Mouse (Mus musculus): ENCODE data around the gene Nckap5. TPM values are rescaled to one million over a fixed set of nuclear protein-coding genes. Genes with fewer than 3 reads are reported as not detected.
A peak's percentile ranks its signal among the peaks of the same experiment; 100 is the strongest.

Nckap5 gene
- polyA plus RNA-seq (2012; rRNA removed) = 41.2 and 50.4 TPM in 2 replicates

DNA sequence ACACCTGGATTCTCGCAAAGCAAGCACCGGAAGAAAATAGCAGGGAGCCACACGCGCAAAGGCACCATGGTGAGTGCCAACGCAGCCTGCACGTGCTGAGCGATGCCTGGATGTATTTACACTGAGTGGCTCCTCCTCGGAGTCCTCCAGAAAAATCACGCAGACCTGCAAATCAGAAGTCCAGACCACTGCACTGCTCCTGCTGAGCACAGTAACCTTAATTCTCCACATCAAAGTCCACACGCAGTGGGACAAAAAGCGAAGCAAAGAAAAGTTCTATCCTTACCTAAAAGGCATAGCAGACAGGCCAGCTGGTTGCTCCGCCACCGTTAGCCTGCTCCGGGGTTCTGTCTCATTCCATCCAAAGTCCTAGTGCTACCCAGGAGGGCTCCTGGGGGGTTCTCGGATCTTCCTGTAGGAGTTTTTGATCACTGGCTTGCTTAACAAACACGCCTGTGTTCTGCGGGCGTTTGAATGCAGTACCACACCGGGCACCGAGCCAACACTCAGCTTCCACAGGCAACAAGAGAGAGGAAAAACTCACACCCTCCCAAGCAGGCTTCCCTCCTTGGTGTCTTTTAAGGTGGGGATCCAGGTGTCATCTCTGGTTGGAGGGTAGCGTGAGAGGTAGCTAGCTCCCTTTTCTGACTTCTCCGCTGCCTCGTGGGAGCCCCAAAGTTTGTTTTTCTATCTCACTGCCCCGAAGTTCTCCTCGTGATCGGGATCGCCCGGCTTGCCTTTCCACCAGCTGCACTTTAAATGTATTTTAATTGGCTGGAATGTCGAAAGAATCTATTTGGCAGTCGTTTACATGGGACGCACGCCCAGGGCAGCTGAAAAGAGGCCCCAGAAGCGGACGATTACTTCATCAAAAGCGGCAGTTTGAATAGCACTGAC, at the start of gene Nckap5:
Nckap5 (minus strand) TSS at position 769 of the 897 bp plus-strand sequence.
- Histone ChIP-seq H3K4me3 (replicated peaks; ENCODE audit: extremely low read depth, low read depth, low read length) (peak within 1 kb of the TSS; percentile 57), H3K4me1 (ENCODE audit: control insufficient read depth, insufficient read depth, low read length) (peaks cover 3% of the 10 kb centered on the region; the same call in 1 of the 2 replicates)
- TF ChIP-seq CTCF (IDR thresholded peaks at IDR 0.05; ENCODE audit: insufficient read depth, low read length) = no peak
- 0 out of 2 replicates have a peak, but pooled peaks have one; percentile 6 for TF ChIP-seq POLR2A (IDR thresholded peaks at IDR 0.05; ENCODE audit: borderline replicate concordance, extremely low read depth, low read depth, low read length)
- WGBS = 1% methylated on average over 35 of the region's 35 CpGs
- DNase-seq = peak; percentile 73

GRCm38 (mm10) chr1:126877495-126877894, 46.9 kb upstream of the Nckap5 start:
- DNase-seq = no peak
- Histone ChIP-seq H3K4me3 (replicated peaks; ENCODE audit: extremely low read depth, low read depth, low read length) (no peak overlapping the region), H3K4me1 (ENCODE audit: control insufficient read depth, insufficient read depth, low read length) (no peaks in the 10 kb centered on the region)
- no peak for TF ChIP-seq POLR2A (IDR thresholded peaks at IDR 0.05; ENCODE audit: borderline replicate concordance, extremely low read depth, low read depth, low read length)
- TF ChIP-seq CTCF (IDR thresholded peaks at IDR 0.05; ENCODE audit: insufficient read depth, low read length) = no peak
- WGBS = 92% methylated on average over 2 of the region's 2 CpGs

GRCm38 (mm10) chr1:126868372-126868771, 37.8 kb upstream of the Nckap5 start:
- WGBS = 86% methylated on average over 9 of the region's 9 CpGs
- Histone ChIP-seq H3K4me1 (ENCODE audit: control insufficient read depth, insufficient read depth, low read length) (no peaks in the 10 kb centered on the region), H3K4me3 (replicated peaks; ENCODE audit: extremely low read depth, low read depth, low read length) (no peak overlapping the region)
- DNase-seq = no peak
- no peak for TF ChIP-seq CTCF (IDR thresholded peaks at IDR 0.05; ENCODE audit: insufficient read depth, low read length)
- TF ChIP-seq POLR2A (IDR thresholded peaks at IDR 0.05; ENCODE audit: borderline replicate concordance, extremely low read depth, low read depth, low read length) = no peak

DNA sequence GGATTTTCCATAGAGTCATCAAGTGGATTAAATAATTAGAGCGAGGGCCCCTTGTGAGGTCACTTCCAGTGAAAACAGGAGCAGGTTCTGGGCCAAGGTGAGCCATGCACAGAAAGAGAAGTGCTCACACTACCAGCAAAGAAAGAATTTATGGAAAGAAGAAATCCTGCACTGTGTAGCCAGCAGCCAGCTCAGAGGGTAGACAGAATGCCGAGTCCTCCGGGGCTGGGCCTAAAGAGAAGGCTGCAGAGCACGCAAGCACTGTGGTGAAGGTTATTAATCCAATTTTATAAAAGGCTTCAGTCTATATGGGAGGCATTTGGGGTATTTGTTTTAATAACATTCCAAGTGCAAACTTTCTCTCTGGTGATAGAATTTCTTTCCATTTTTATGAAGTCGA, 37.3 kb upstream of the Nckap5 start:
- no peaks in the 10 kb centered on the region for H3K4me1 ChIP-seq (ENCODE audit: control insufficient read depth, insufficient read depth, low read length)
- WGBS = 91% methylated on average over 5 of the region's 5 CpGs
- H3K4me3 ChIP-seq (replicated peaks; ENCODE audit: extremely low read depth, low read depth, low read length) = no peak overlapping the region
- no peak for DNase-seq
- no peak for TF ChIP-seq CTCF (IDR thresholded peaks at IDR 0.05; ENCODE audit: insufficient read depth, low read length)

GRCm38 (mm10) chr1:126865591-126866086, 35.0 kb upstream of the Nckap5 start:
- 67% methylated on average over 7 of the region's 7 CpGs for WGBS
- H3K4me1 ChIP-seq (ENCODE audit: control insufficient read depth, insufficient read depth, low read length) = no peaks in the 10 kb centered on the region
- DNase-seq = no peak
- TF ChIP-seq CTCF (IDR thresholded peaks at IDR 0.05; ENCODE audit: insufficient read depth, low read length) = no peak
- TF ChIP-seq POLR2A (IDR thresholded peaks at IDR 0.05; ENCODE audit: borderline replicate concordance, extremely low read depth, low read depth, low read length) = no peak
- no peak overlapping the region for H3K4me3 ChIP-seq (replicated peaks; ENCODE audit: extremely low read depth, low read depth, low read length)

GRCm38 (mm10) chr1:126861816-126862215, 31.2 kb upstream of the Nckap5 start:
- H3K4me1 ChIP-seq (ENCODE audit: control insufficient read depth, insufficient read depth, low read length) = no peaks in the 10 kb centered on the region
- no peak overlapping the region for H3K4me3 ChIP-seq (replicated peaks; ENCODE audit: extremely low read depth, low read depth, low read length)
- DNase-seq = no peak
- TF ChIP-seq POLR2A (IDR thresholded peaks at IDR 0.05; ENCODE audit: borderline replicate concordance, extremely low read depth, low read depth, low read length) (no peak), CTCF (IDR thresholded peaks at IDR 0.05; ENCODE audit: insufficient read depth, low read length) (no peak)
- 69% methylated on average over 3 of the region's 3 CpGs for WGBS

DNA sequence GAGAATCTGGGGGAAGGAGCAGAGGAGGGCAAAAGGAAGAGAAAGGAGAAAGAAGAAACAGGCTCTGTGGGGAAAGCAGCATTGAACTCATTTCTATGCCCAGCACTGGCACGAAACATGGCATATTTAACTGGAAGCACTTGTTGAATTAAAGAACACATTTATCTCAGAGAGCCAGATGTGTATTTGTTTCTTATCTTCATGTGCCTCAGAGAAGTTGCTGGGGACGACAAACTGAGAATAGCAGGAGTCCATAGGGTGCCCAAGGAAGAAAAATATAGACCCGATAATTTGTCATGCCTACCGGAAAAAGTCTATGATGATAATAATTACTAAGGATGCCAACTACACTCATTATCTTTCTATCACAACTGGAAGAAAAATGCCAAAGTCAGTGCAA, 29.9 kb upstream of the Nckap5 start:
- Histone ChIP-seq H3K4me3 (replicated peaks; ENCODE audit: extremely low read depth, low read depth, low read length) (no peak overlapping the region), H3K4me1 (ENCODE audit: control insufficient read depth, insufficient read depth, low read length) (no peaks in the 10 kb centered on the region)
- WGBS = 86% methylated on average over 4 of the region's 4 CpGs
- TF ChIP-seq CTCF (IDR thresholded peaks at IDR 0.05; ENCODE audit: insufficient read depth, low read length) (no peak), POLR2A (IDR thresholded peaks at IDR 0.05; ENCODE audit: borderline replicate concordance, extremely low read depth, low read depth, low read length) (no peak)
- no peak for DNase-seq

GRCm38 (mm10) chr1:126849481-126849880, 18.9 kb upstream of the Nckap5 start:
- WGBS = 35% methylated on average over 6 of the region's 6 CpGs
- no peak overlapping the region for H3K4me3 ChIP-seq (replicated peaks; ENCODE audit: extremely low read depth, low read depth, low read length)
- TF ChIP-seq POLR2A (IDR thresholded peaks at IDR 0.05; ENCODE audit: borderline replicate concordance, extremely low read depth, low read depth, low read length) (no peak), CTCF (IDR thresholded peaks at IDR 0.05; ENCODE audit: insufficient read depth, low read length) (no peak)
- no peak for DNase-seq
- H3K4me1 ChIP-seq (ENCODE audit: control insufficient read depth, insufficient read depth, low read length) = 0 out of 2 replicates have a peak, but pooled peaks cover 2% of the 10 kb centered on the region

DNA sequence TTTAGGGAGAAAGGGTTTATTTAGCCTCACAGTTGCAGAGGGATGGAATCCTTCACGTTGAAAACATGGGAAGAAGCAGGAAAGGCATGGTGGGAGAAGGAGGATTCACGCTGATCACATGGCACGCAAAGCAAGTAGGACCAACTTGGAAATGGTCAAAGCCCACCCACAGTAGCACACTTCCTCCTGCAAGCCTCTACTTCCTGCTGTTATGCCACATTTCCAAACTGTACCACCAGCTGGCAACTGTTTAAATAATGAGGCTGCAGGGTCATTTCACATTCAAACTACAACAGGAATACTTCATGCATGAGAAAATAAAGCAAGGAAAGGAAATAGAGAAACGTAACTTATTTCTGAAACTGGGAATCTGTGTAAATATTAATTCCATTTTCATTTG, 15.7 kb upstream of the Nckap5 start:
- no peak for DNase-seq
- 57% methylated on average over 4 of the region's 4 CpGs for WGBS
- TF ChIP-seq CTCF (IDR thresholded peaks at IDR 0.05; ENCODE audit: insufficient read depth, low read length) = no peak
- H3K4me1 ChIP-seq (ENCODE audit: control insufficient read depth, insufficient read depth, low read length) = 0 out of 2 replicates have a peak, but pooled peaks cover 2% of the 10 kb centered on the region
- no peak overlapping the region for H3K4me3 ChIP-seq (replicated peaks; ENCODE audit: extremely low read depth, low read depth, low read length)

GRCm38 (mm10) chr1:126832885-126833284, 2.3 kb upstream of the Nckap5 start:
- TF ChIP-seq POLR2A (IDR thresholded peaks at IDR 0.05; ENCODE audit: borderline replicate concordance, extremely low read depth, low read depth, low read length) (no peak), CTCF (IDR thresholded peaks at IDR 0.05; ENCODE audit: insufficient read depth, low read length) (no peak)
- 80% methylated on average over 1 of the region's 1 CpGs for WGBS
- Histone ChIP-seq H3K4me1 (ENCODE audit: control insufficient read depth, insufficient read depth, low read length) (peaks cover 3% of the 10 kb centered on the region; the same call in 1 of the 2 replicates), H3K4me3 (replicated peaks; ENCODE audit: extremely low read depth, low read depth, low read length) (no peak overlapping the region)
- DNase-seq = no peak
